Mouse (Mus musculus) brain, embryonic 18.5 days (tissue): ENCODE results near the gene Rab29.
"Not testable (repeated sequence)": the region's sequence is repeated elsewhere in the genome, so short reads cannot be mapped to it uniquely, and the experiment has no call there.

ENCODE experiments used
- DNase-seq: peaks from one replicate; pipeline ENCODE4 v3.0.0-alpha.2; 2012; ENCODE audit warnings: low read depth, low spot score

Rab29 gene

GRCm38 (mm10) chr1:131867093-131867945 is at the start of gene Rab29:
Rab29 (plus strand) TSS chr1:131867224.
- peak; percentile 78 for DNase-seq

- DNase-seq = not testable (repeated sequence)
These were observed 46.7 kb upstream of the Rab29 start for GRCm38 (mm10) chr1:131820353-131820752.

- DNase-seq = no peak
These were observed 46.1 kb upstream of the Rab29 start for GRCm38 (mm10) chr1:131820887-131821328.

GRCm38 (mm10) chr1:131822292-131822691 is 44.7 kb upstream of the Rab29 start:
- DNase-seq = no peak

GRCm38 (mm10) chr1:131822856-131823492 is 44.0 kb upstream of the Rab29 start:
- no peak for DNase-seq

GRCm38 (mm10) chr1:131823563-131823962 is 43.5 kb upstream of the Rab29 start:
- DNase-seq = no peak

GRCm38 (mm10) chr1:131824528-131825181 is 42.4 kb upstream of the Rab29 start:
- DNase-seq = no peak

GRCm38 (mm10) chr1:131827207-131827786 is 39.7 kb upstream of the Rab29 start, which contains the start of gene Slc41a1:
Slc41a1 (plus strand) TSS chr1:131827493.
- DNase-seq = no peak

GRCm38 (mm10) chr1:131827787-131828258 is 39.2 kb upstream of the Rab29 start:
- peak; percentile 84 for DNase-seq

GRCm38 (mm10) chr1:131828297-131829126 is 38.5 kb upstream of the Rab29 start:
- no peak for DNase-seq

GRCm38 (mm10) chr1:131829279-131829678 is 37.7 kb upstream of the Rab29 start:
- no peak for DNase-seq

- no peak for DNase-seq
These were observed 36.5 kb upstream of the Rab29 start for GRCm38 (mm10) chr1:131830561-131830960.

GRCm38 (mm10) chr1:131830971-131831641 is 35.9 kb upstream of the Rab29 start:
- DNase-seq = no peak

- DNase-seq = no peak
These were observed 30.0 kb upstream of the Rab29 start for GRCm38 (mm10) chr1:131837035-131837434.

- DNase-seq = no peak
These were observed 28.5 kb upstream of the Rab29 start for GRCm38 (mm10) chr1:131838542-131838941.

GRCm38 (mm10) chr1:131839279-131839678 is 27.7 kb upstream of the Rab29 start:
- no peak for DNase-seq

GRCm38 (mm10) chr1:131842221-131842620 is 24.8 kb upstream of the Rab29 start:
- no peak for DNase-seq

- DNase-seq = no peak
These were observed 23.3 kb upstream of the Rab29 start for GRCm38 (mm10) chr1:131843758-131844157.

- DNase-seq = no peak
These were observed 22.1 kb upstream of the Rab29 start for GRCm38 (mm10) chr1:131844883-131845282.

GRCm38 (mm10) chr1:131846255-131846654 is 20.8 kb upstream of the Rab29 start:
- DNase-seq = no peak
